Mouse (Mus musculus) urinary bladder, adult 18-20 months (tissue): ENCODE measurements at regions not wholly inside any gene's neighbourhood (a gene's known extent, or its start where the extent isn't known, plus 50 kb on each side); places are given as distances from the start of the nearest gene placed in this dataset.

Experiments used
- DNase-seq, 2 experiments: peaks; one replicate each; pipeline ENCODE4 v3.0.0; 2022; ENCODE audit warnings: low spot score in 2 of 2, mixed read lengths in 2 of 2

- no peak for DNase-seq
Measured at GRCm38 (mm10) chr3:27815201-27815695, 80.9 kb downstream of the Tmem212 start.

GRCm38 (mm10) chr3:27804271-27804670, 91.9 kb downstream of the Tmem212 start:
- peak in 1 of 2 experiments; percentile 24 for DNase-seq

DNA sequence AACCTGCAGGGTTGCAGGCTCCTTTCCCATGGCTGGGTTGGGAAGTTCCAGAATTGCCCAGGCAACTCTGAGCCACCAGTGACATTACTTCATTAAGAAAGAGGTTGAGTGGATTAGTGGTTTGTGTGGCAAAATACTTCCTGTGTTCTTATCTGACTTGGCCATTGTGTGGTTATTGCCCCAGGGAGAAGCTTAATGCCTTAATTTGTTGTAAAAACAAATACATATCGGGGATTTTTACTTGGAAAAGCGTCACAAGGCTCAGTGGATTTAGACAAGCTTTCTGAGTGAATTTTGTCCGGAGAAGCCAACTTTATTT, 80.5 kb upstream of the Fndc3b start:
- DNase-seq: no peak

- no peak for DNase-seq
Measured at GRCm38 (mm10) chr3:27790932-27791632, 80.0 kb upstream of the Fndc3b start.

DNA sequence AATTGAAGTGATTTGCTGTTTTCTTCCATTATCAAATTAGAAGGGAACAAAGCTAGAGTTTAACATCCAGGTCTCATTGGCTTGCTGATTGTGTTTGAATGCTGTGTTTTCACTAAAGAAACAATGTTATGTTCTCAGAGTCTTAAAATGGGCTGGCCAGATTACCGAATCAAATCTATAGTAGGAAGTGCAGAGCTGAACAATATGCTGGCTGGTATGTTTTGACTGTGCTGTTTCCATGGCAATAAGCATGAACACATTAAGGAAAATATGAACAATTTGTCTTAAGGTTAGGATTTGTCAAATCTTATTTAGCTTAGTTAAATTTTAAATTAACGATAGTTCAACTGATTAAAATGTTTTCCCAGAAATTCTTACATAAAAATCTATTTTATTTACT, 72.8 kb upstream of the Fndc3b start:
- no peak for DNase-seq

DNA sequence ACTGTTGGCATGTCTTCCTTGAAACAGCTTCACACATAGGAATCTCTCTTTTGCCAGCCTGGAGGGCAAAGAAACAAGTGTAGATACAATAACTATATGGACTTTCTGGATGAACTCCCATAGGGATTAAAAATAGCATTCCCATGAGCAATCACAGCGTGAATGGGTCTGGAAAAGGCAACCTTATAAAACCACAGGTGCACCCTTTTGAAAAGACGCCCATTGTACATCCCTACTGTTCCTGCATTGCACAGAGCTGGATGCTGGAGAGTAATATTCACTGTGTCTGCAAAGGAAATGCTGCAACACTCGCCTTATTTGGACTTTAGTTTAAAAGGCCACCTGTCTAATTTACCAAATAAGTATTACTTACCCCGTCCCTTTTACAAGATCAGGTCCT, 72.4 kb upstream of the Fndc3b start:
- DNase-seq: no peak

GRCm38 (mm10) chr3:27782056-27782765, 71.1 kb upstream of the Fndc3b start:
- no peak for DNase-seq

- no peak for DNase-seq
Measured at GRCm38 (mm10) chr3:27779892-27780291, 68.8 kb upstream of the Fndc3b start.

DNA sequence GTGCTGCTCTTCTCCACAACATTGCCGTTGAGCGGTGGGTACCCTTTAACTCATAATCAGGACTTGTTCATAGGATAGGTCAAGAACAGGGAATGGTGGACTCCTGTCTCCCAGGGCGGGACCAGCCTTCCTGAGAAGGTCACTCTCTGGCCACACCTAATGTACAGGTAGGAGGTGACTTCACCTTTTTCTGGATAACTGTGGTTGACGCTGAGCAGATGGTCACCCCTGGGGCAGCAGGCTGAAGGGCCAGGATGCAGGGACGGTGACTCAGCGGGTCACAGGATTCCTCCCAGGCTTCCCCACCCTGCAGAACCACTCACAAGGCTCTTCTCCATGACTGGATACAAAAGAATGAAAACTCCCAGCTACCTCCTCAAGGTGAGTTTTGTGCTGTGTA, 66.6 kb upstream of the Fndc3b start:
- DNase-seq: no peak

GRCm38 (mm10) chr3:27773176-27773575, 62.1 kb upstream of the Fndc3b start:
- DNase-seq: no peak

DNA sequence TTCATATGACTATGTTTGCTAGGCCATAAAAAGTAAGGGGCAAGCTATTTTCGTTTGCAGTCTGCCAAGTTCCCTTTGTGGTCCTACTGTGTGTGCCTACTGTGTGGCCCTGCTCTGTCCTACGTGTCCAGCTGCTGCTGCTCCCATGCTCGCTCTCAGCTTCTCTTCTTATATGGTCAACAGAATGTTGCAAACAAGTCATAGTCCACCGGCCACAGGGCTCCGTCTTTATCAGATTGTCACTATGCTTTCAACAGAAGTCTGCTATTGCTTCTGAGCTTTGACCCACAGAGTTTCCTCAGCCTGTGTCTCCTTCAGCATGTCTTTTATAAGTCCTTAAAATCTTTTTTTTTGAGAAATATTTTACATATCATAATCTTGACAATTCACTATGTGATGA, 58.3 kb upstream of the Fndc3b start:
- DNase-seq: no peak

GRCm38 (mm10) chr3:27767188-27767587, 56.1 kb upstream of the Fndc3b start:
- no peak for DNase-seq

GRCm38 (mm10) chr3:27766421-27766820, 55.3 kb upstream of the Fndc3b start:
- DNase-seq: no peak

DNA sequence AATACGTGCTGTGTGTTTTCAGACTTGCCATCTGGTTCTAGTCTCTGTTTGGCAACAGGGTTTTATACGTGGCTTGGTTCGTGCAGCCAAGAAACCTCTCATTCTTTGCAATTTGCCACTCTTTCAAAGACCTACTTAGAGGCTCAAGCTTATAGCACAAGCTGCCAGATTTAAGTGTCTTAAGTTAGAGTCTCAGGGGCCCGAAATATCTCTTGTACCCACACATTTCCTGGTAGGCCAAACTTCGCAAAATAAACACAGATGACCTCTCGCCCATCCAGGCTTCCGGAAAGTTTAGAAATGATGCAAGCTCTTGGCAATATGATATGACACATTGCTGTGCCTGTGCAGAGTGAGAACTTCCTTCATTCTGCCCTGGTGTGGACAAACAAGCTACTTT, 54.8 kb upstream of the Fndc3b start:
- peak in 1 of 2 experiments; percentile 33 for DNase-seq

DNA sequence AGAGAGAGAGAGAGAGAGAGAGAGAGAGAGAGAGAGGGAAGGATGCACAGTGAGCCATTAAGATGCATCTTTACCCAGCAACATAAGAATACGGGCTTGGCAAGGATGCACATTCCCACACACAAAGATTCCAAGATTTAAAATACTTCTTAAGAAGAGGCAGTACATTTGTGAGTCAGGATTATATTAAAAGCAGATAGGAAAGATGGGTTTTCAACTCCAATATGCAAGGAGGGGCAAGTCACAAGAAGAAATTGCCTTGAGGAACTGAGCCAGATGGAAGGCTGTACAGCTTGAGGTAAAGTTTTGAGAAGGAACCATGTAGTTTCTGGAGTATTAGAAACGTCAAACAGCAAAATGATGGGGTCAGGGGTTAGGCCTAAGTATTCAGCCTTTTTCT, 53.4 kb upstream of the Fndc3b start:
- no peak for DNase-seq

DNA sequence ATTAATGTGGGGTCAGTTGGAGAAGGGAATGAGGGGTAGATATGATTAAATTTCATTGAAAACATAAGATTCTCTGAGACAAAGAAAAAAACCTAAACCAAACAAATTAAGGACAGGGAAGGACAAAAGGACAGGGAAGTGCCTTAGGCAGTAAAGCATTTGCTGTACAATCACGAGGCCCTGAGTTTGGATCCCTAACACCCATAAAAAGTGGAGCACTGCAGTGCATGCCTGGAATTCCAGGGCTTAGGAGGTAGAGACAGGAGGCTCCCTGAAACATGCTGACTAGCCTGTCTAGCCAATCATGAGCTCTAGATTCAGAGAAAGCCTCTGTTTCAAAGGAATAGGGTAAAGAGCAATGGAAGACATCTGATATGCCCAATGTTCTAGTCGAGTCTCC, 49.9 kb upstream of the Fndc3b start:
- DNase-seq: no peak
